Mouse (Mus musculus): Measurements from ENCODE around the gene Bicc1. TPM values are rescaled to one million over a fixed set of nuclear protein-coding genes. Genes with fewer than 3 reads are reported as not detected.

Bicc1 gene
- polyA plus RNA-seq, 1 experiment from 2014 or later, result 8.9 TPM

- no peak overlapping the region for H3K9ac ChIP-seq (ENCODE audit: low read depth, low read length)
- H3K4me1 ChIP-seq (replicated peaks; ENCODE audit: control insufficient read depth, insufficient read depth, low read length), result no peaks in the 10 kb centered on the region
- no peak overlapping the region for H3K4me2 ChIP-seq
- no peaks in the 10 kb centered on the region for H3K36me3 ChIP-seq (ENCODE audit: control insufficient read depth, insufficient read depth, low read length)
- ATAC-seq (replicated peaks; ENCODE audit: low FRiP score) (no peak), DNase-seq (ENCODE audit: low spot score) (no peak)
- H3K4me3 ChIP-seq (ENCODE audit: low read depth, low read length), result no peak overlapping the region
- 92% methylated on average over 6 of the region's 6 CpGs for WGBS
- H3K27me3 ChIP-seq (replicated peaks; ENCODE audit: control insufficient read depth, insufficient read depth, low read length), result no peaks in the 10 kb centered on the region
- H3K9me3 ChIP-seq (ENCODE audit: control insufficient read depth, low read length), result no peaks in the 10 kb centered on the region
- no peak overlapping the region for H3K27ac ChIP-seq (ENCODE audit: low read depth, low read length)
Measured at GRCm38 (mm10) chr10:71019836-71020235, 139.7 kb downstream of the Bicc1 start.

- 79% methylated on average over 19 of the region's 19 CpGs for WGBS
- Histone ChIP-seq H3K9ac (ENCODE audit: low read depth, low read length) (no peak overlapping the region), H3K4me3 (ENCODE audit: low read depth, low read length) (no peak overlapping the region), H3K9me3 (ENCODE audit: control insufficient read depth, low read length) (no peaks in the 10 kb centered on the region), H3K36me3 (ENCODE audit: control insufficient read depth, insufficient read depth, low read length) (no peaks in the 10 kb centered on the region), H3K4me1 (replicated peaks; ENCODE audit: control insufficient read depth, insufficient read depth, low read length) (no peaks in the 10 kb centered on the region), H3K27me3 (replicated peaks; ENCODE audit: control insufficient read depth, insufficient read depth, low read length) (no peaks in the 10 kb centered on the region), H3K4me2 (no peak overlapping the region), H3K27ac (ENCODE audit: low read depth, low read length) (no peak overlapping the region)
- ATAC-seq (replicated peaks; ENCODE audit: low FRiP score), result no peak
- no peak for DNase-seq (ENCODE audit: low spot score)
Measured at GRCm38 (mm10) chr10:71009771-71010496, 149.6 kb downstream of the Bicc1 start.

DNA sequence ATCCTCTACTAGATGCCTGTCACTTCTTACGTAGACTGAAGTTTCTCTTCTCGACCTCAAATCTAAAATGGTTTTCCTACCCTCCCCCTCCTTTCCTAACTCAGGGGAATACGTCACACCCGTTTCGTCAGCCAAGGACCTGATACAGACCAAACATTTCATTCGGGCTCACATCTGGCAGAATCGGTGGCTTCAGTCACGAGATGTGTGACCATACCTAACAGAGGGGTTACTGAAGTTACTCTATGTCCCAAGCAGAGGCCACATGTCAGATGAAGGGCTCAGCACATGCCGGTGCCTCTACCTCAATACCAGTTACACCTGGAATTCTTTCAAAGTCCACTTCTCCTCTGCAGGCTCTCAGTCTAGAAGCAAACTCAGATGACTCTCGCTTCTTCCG, 150.8 kb downstream of the Bicc1 start:
- no peak for ATAC-seq (replicated peaks; ENCODE audit: low FRiP score)
- Histone ChIP-seq H3K9me3 (ENCODE audit: control insufficient read depth, low read length) (no peaks in the 10 kb centered on the region), H3K36me3 (ENCODE audit: control insufficient read depth, insufficient read depth, low read length) (no peaks in the 10 kb centered on the region), H3K9ac (ENCODE audit: low read depth, low read length) (no peak overlapping the region), H3K4me3 (ENCODE audit: low read depth, low read length) (no peak overlapping the region), H3K4me1 (replicated peaks; ENCODE audit: control insufficient read depth, insufficient read depth, low read length) (no peaks in the 10 kb centered on the region), H3K27ac (ENCODE audit: low read depth, low read length) (no peak overlapping the region), H3K4me2 (no peak overlapping the region), H3K27me3 (replicated peaks; ENCODE audit: control insufficient read depth, insufficient read depth, low read length) (no peaks in the 10 kb centered on the region)
- WGBS, result 83% methylated on average over 11 of the region's 11 CpGs
- no peak for DNase-seq (ENCODE audit: low spot score)

- H3K4me1 ChIP-seq (replicated peaks; ENCODE audit: control insufficient read depth, insufficient read depth, low read length), result no peaks in the 10 kb centered on the region
- no peaks in the 10 kb centered on the region for H3K27me3 ChIP-seq (replicated peaks; ENCODE audit: control insufficient read depth, insufficient read depth, low read length)
- no peak overlapping the region for H3K4me3 ChIP-seq (ENCODE audit: low read depth, low read length)
- ATAC-seq (replicated peaks; ENCODE audit: low FRiP score) (no peak), DNase-seq (ENCODE audit: low spot score) (no peak)
- 78% methylated on average over 9 of the region's 9 CpGs for WGBS
- no peaks in the 10 kb centered on the region for H3K36me3 ChIP-seq (ENCODE audit: control insufficient read depth, insufficient read depth, low read length)
- H3K9me3 ChIP-seq (ENCODE audit: control insufficient read depth, low read length), result no peaks in the 10 kb centered on the region
- H3K27ac ChIP-seq (ENCODE audit: low read depth, low read length), result no peak overlapping the region
- no peak overlapping the region for H3K4me2 ChIP-seq
- no peak overlapping the region for H3K9ac ChIP-seq (ENCODE audit: low read depth, low read length)
Measured at GRCm38 (mm10) chr10:71007956-71008355, 151.5 kb downstream of the Bicc1 start.

DNA sequence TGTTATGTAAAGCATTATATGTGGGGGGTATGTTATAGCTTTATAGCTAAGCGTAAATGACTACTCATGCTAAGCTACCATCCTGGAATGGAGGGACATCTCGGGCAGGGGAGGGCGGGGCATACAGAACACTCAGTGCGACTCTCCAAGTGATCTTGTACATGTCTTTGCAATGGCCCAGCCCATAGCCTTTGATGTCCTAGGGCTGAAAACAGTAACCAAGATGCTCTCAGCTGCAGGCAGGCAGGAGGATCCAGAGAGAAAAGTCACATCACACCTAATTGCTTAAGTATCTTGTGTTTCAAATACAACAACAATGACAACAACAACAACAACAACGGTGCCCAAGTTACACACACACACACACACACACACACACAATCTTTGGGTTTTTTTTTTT, 152.0 kb downstream of the Bicc1 start:
- no peaks in the 10 kb centered on the region for H3K4me1 ChIP-seq (replicated peaks; ENCODE audit: control insufficient read depth, insufficient read depth, low read length)
- no peak overlapping the region for H3K27ac ChIP-seq (ENCODE audit: low read depth, low read length)
- H3K9me3 ChIP-seq (ENCODE audit: control insufficient read depth, low read length), result no peaks in the 10 kb centered on the region
- H3K4me2 ChIP-seq, result no peak overlapping the region
- H3K36me3 ChIP-seq (ENCODE audit: control insufficient read depth, insufficient read depth, low read length), result no peaks in the 10 kb centered on the region
- DNase-seq (ENCODE audit: low spot score) (no peak), ATAC-seq (replicated peaks; ENCODE audit: low FRiP score) (no peak)
- 84% methylated on average over 5 of the region's 5 CpGs for WGBS
- H3K27me3 ChIP-seq (replicated peaks; ENCODE audit: control insufficient read depth, insufficient read depth, low read length), result no peaks in the 10 kb centered on the region
- H3K4me3 ChIP-seq (ENCODE audit: low read depth, low read length), result no peak overlapping the region
- H3K9ac ChIP-seq (ENCODE audit: low read depth, low read length), result no peak overlapping the region

DNA sequence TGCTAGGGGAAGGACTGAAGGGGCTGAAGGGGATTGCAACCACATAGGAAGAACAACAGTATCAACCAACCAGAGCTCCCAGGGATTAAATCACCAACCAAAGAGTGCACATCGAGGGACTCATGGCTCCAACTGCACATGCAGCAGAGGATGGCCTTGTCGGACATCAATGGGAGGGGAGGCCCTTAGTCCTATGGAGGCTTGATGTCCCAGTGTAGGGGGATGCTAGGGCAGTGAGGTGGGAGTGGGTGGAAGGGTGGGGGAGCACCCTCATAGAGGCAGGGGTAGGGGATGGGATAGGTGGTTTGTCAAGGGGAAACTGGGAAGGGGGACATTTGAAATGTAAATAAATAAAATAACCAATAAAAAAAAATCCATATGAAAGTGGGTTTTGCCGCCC, 152.5 kb downstream of the Bicc1 start:
- Histone ChIP-seq H3K27ac (ENCODE audit: low read depth, low read length) (no peak overlapping the region), H3K4me2 (no peak overlapping the region), H3K4me1 (replicated peaks; ENCODE audit: control insufficient read depth, insufficient read depth, low read length) (no peaks in the 10 kb centered on the region), H3K27me3 (replicated peaks; ENCODE audit: control insufficient read depth, insufficient read depth, low read length) (no peaks in the 10 kb centered on the region), H3K4me3 (ENCODE audit: low read depth, low read length) (no peak overlapping the region), H3K9me3 (ENCODE audit: control insufficient read depth, low read length) (no peaks in the 10 kb centered on the region), H3K36me3 (ENCODE audit: control insufficient read depth, insufficient read depth, low read length) (no peaks in the 10 kb centered on the region), H3K9ac (ENCODE audit: low read depth, low read length) (no peak overlapping the region)
- ATAC-seq (replicated peaks; ENCODE audit: low FRiP score) (no peak), DNase-seq (ENCODE audit: low spot score) (no peak)
- WGBS, result 83% methylated on average over 3 of the region's 3 CpGs

- H3K9me3 ChIP-seq (ENCODE audit: control insufficient read depth, low read length), result no peaks in the 10 kb centered on the region
- ATAC-seq (replicated peaks; ENCODE audit: low FRiP score) (no peak), DNase-seq (ENCODE audit: low spot score) (no peak)
- no peak overlapping the region for H3K27ac ChIP-seq (ENCODE audit: low read depth, low read length)
- H3K9ac ChIP-seq (ENCODE audit: low read depth, low read length), result no peak overlapping the region
- no peaks in the 10 kb centered on the region for H3K36me3 ChIP-seq (ENCODE audit: control insufficient read depth, insufficient read depth, low read length)
- no peaks in the 10 kb centered on the region for H3K4me1 ChIP-seq (replicated peaks; ENCODE audit: control insufficient read depth, insufficient read depth, low read length)
- no peak overlapping the region for H3K4me3 ChIP-seq (ENCODE audit: low read depth, low read length)
- 72% methylated on average over 2 of the region's 2 CpGs for WGBS
- H3K27me3 ChIP-seq (replicated peaks; ENCODE audit: control insufficient read depth, insufficient read depth, low read length), result no peaks in the 10 kb centered on the region
- no peak overlapping the region for H3K4me2 ChIP-seq
Measured at GRCm38 (mm10) chr10:71002871-71003270, 156.6 kb downstream of the Bicc1 start.

GRCm38 (mm10) chr10:71002186-71002585, 157.3 kb downstream of the Bicc1 start:
- Histone ChIP-seq H3K4me1 (replicated peaks; ENCODE audit: control insufficient read depth, insufficient read depth, low read length) (no peaks in the 10 kb centered on the region), H3K9ac (ENCODE audit: low read depth, low read length) (no peak overlapping the region), H3K36me3 (ENCODE audit: control insufficient read depth, insufficient read depth, low read length) (no peaks in the 10 kb centered on the region), H3K4me3 (ENCODE audit: low read depth, low read length) (no peak overlapping the region), H3K27me3 (replicated peaks; ENCODE audit: control insufficient read depth, insufficient read depth, low read length) (no peaks in the 10 kb centered on the region), H3K4me2 (no peak overlapping the region), H3K27ac (ENCODE audit: low read depth, low read length) (no peak overlapping the region), H3K9me3 (ENCODE audit: control insufficient read depth, low read length) (no peaks in the 10 kb centered on the region)
- no peak for ATAC-seq (replicated peaks; ENCODE audit: low FRiP score)
- DNase-seq (ENCODE audit: low spot score), result no peak
- 93% methylated on average over 4 of the region's 4 CpGs for WGBS

- Histone ChIP-seq H3K27me3 (replicated peaks; ENCODE audit: control insufficient read depth, insufficient read depth, low read length) (no peaks in the 10 kb centered on the region), H3K27ac (ENCODE audit: low read depth, low read length) (no peak overlapping the region), H3K4me2 (no peak overlapping the region), H3K4me1 (replicated peaks; ENCODE audit: control insufficient read depth, insufficient read depth, low read length) (no peaks in the 10 kb centered on the region), H3K36me3 (ENCODE audit: control insufficient read depth, insufficient read depth, low read length) (no peaks in the 10 kb centered on the region), H3K9me3 (ENCODE audit: control insufficient read depth, low read length) (no peaks in the 10 kb centered on the region), H3K9ac (ENCODE audit: low read depth, low read length) (no peak overlapping the region), H3K4me3 (ENCODE audit: low read depth, low read length) (no peak overlapping the region)
- WGBS, result 42% methylated on average over 4 of the region's 4 CpGs
- DNase-seq (ENCODE audit: low spot score) (no peak), ATAC-seq (replicated peaks; ENCODE audit: low FRiP score) (no peak)
Measured at GRCm38 (mm10) chr10:70998136-70998535, 161.4 kb downstream of the Bicc1 start.

Data from liver, embryonic 11.5 days (tissue).